Mouse (Mus musculus): Measurements from ENCODE around the gene 6030468B19Rik. TPM values are rescaled to one million over a fixed set of nuclear protein-coding genes. Genes with fewer than 3 reads are reported as not detected.

Gene 6030468B19Rik
- polyA plus RNA-seq, 1 experiment: 16.7 TPM

- TF ChIP-seq POLR2A (IDR thresholded peaks at IDR 0.05; ENCODE audit: borderline replicate concordance, control insufficient read depth, low read depth, low read length): 0 out of 2 replicates have a peak, but pooled peaks have one; percentile 34
- TF ChIP-seq CTCF (IDR thresholded peaks at IDR 0.05; ENCODE audit: control insufficient read depth, insufficient read depth, low read length): peak; percentile 92
- H3K27ac ChIP-seq (ENCODE audit: control insufficient read depth, insufficient read depth, low read depth, low read length, poor library complexity): no peak overlapping the region
- 18% methylated on average over 14 of the region's 14 CpGs for WGBS
- peaks cover 5% of the 10 kb centered on the region for H3K4me1 ChIP-seq (ENCODE audit: control insufficient read depth, insufficient read depth, low read length)
- no peak overlapping the region for H3K4me3 ChIP-seq (replicated peaks; ENCODE audit: control insufficient read depth, low read depth, low read length)
Observed at GRCm38 (mm10) chr11:117790286-117790685, 7.2 kb upstream of the 6030468B19Rik start.

- whole genome bisulfite sequencing: 61% methylated on average over 23 of the region's 23 CpGs
- Histone ChIP-seq H3K4me3 (replicated peaks; ENCODE audit: control insufficient read depth, low read depth, low read length) (no peak overlapping the region), H3K4me1 (ENCODE audit: control insufficient read depth, insufficient read depth, low read length) (peaks cover 5% of the 10 kb centered on the region), H3K27ac (ENCODE audit: control insufficient read depth, insufficient read depth, low read depth, low read length, poor library complexity) (peak overlapping the region; percentile 12; the same call in 1 of the 2 replicates)
- peak; percentile 51; the same call in 1 of the 2 replicates for TF ChIP-seq CTCF (IDR thresholded peaks at IDR 0.05; ENCODE audit: control insufficient read depth, insufficient read depth, low read length)
- TF ChIP-seq POLR2A (IDR thresholded peaks at IDR 0.05; ENCODE audit: borderline replicate concordance, control insufficient read depth, low read depth, low read length): no peak
Observed at GRCm38 (mm10) chr11:117790703-117791440, 6.6 kb upstream of the 6030468B19Rik start.

DNA sequence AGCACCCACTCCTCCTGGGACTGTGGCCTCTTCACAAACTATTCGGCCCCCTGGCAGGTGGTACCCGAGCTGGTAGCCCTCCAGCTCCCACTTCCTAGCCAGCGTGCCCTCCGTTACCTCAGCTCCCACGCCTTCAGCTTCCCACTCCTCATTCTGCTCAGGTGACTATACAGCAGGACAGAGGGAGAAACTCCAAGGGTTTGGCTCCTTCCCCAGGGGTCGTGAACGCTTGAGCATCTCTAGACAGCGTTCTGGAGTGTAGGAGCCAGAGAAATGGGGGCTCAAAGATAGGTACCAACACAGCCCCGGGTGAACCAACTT lies 6.1 kb upstream of the 6030468B19Rik start:
- Histone ChIP-seq H3K4me1 (ENCODE audit: control insufficient read depth, insufficient read depth, low read length) (peaks cover 5% of the 10 kb centered on the region), H3K27ac (ENCODE audit: control insufficient read depth, insufficient read depth, low read depth, low read length, poor library complexity) (peak overlapping the region; percentile 12; the same call in 1 of the 2 replicates), H3K4me3 (replicated peaks; ENCODE audit: control insufficient read depth, low read depth, low read length) (no peak overlapping the region)
- 89% methylated on average over 9 of the region's 9 CpGs for WGBS
- TF ChIP-seq POLR2A (IDR thresholded peaks at IDR 0.05; ENCODE audit: borderline replicate concordance, control insufficient read depth, low read depth, low read length): no peak

GRCm38 (mm10) chr11:117792281-117792888 lies 5.1 kb upstream of the 6030468B19Rik start:
- WGBS: 9% methylated on average over 22 of the region's 22 CpGs
- peak; percentile 44; the same call in 1 of the 2 replicates for TF ChIP-seq POLR2A (IDR thresholded peaks at IDR 0.05; ENCODE audit: borderline replicate concordance, control insufficient read depth, low read depth, low read length)
- TF ChIP-seq CTCF (IDR thresholded peaks at IDR 0.05; ENCODE audit: control insufficient read depth, insufficient read depth, low read length): no peak
- Histone ChIP-seq H3K4me1 (ENCODE audit: control insufficient read depth, insufficient read depth, low read length) (peaks cover 8% of the 10 kb centered on the region), H3K27ac (ENCODE audit: control insufficient read depth, insufficient read depth, low read depth, low read length, poor library complexity) (peak overlapping the region; percentile 78), H3K4me3 (replicated peaks; ENCODE audit: control insufficient read depth, low read depth, low read length) (peak overlapping the region; percentile 28)

GRCm38 (mm10) chr11:117794035-117794551 lies 3.4 kb upstream of the 6030468B19Rik start:
- 70% methylated on average over 4 of the region's 4 CpGs for WGBS
- no peak overlapping the region for H3K27ac ChIP-seq (ENCODE audit: control insufficient read depth, insufficient read depth, low read depth, low read length, poor library complexity)
- H3K4me1 ChIP-seq (ENCODE audit: control insufficient read depth, insufficient read depth, low read length): peaks cover 11% of the 10 kb centered on the region
- H3K4me3 ChIP-seq (replicated peaks; ENCODE audit: control insufficient read depth, low read depth, low read length): no peak overlapping the region
- no peak for TF ChIP-seq POLR2A (IDR thresholded peaks at IDR 0.05; ENCODE audit: borderline replicate concordance, control insufficient read depth, low read depth, low read length)
- TF ChIP-seq CTCF (IDR thresholded peaks at IDR 0.05; ENCODE audit: control insufficient read depth, insufficient read depth, low read length): no peak

GRCm38 (mm10) chr11:117796954-117797353 lies 506 bp upstream of the 6030468B19Rik start:
- peak overlapping the region; percentile 81 for H3K27ac ChIP-seq (ENCODE audit: control insufficient read depth, insufficient read depth, low read depth, low read length, poor library complexity)
- H3K4me3 ChIP-seq (replicated peaks; ENCODE audit: control insufficient read depth, low read depth, low read length): no peak overlapping the region
- no peak for TF ChIP-seq POLR2A (IDR thresholded peaks at IDR 0.05; ENCODE audit: borderline replicate concordance, control insufficient read depth, low read depth, low read length)
- no peak for TF ChIP-seq CTCF (IDR thresholded peaks at IDR 0.05; ENCODE audit: control insufficient read depth, insufficient read depth, low read length)
- 68% methylated on average over 5 of the region's 5 CpGs for WGBS
- H3K4me1 ChIP-seq (ENCODE audit: control insufficient read depth, insufficient read depth, low read length): peaks cover 9% of the 10 kb centered on the region

DNA sequence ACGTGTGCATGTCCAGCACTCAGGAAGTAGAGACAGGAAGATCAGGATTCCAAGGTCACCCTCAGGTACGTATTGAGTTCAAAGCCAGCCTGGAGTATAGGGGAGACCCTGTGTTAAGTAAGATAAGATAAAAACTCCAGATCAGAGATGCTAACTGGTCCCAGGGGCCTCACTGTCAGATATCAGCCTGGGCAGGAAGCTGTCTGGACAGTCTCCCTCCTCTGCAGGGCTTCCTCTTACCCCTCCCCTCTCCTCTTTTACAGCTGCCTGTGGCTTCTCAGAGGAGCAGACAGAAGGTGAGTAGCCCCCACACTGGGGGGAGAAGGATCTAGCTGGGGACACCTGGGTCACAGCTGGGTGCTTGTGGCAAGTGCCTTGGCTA lies 691 bp downstream of the 6030468B19Rik start:
- TF ChIP-seq CTCF (IDR thresholded peaks at IDR 0.05; ENCODE audit: control insufficient read depth, insufficient read depth, low read length) (no peak), POLR2A (IDR thresholded peaks at IDR 0.05; ENCODE audit: borderline replicate concordance, control insufficient read depth, low read depth, low read length) (no peak)
- WGBS: 11% methylated on average over 2 of the region's 2 CpGs
- Histone ChIP-seq H3K4me1 (ENCODE audit: control insufficient read depth, insufficient read depth, low read length) (peaks cover 9% of the 10 kb centered on the region), H3K27ac (ENCODE audit: control insufficient read depth, insufficient read depth, low read depth, low read length, poor library complexity) (peak overlapping the region; percentile 81), H3K4me3 (replicated peaks; ENCODE audit: control insufficient read depth, low read depth, low read length) (peak overlapping the region; percentile 79)

DNA sequence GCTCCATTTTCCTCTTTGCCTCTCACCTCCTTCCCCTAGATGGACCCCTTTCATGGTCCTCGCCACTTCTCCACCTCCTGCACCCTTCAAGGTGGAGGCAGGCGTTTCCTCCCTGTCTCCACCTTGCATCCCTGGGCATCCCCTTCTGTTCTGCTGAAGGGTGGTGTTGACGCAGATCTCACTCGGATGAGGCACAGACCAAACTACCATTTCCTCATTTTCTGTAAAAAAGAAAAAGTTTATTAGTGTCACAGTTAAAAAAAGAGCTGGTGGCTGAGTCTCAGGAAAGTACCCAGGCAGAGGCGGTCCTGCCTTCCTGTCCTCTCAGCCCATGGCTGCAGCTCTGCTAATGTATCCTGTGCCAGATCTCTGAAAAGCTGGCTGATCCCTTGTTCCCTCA lies 1.7 kb downstream of the 6030468B19Rik start:
- Histone ChIP-seq H3K4me3 (replicated peaks; ENCODE audit: control insufficient read depth, low read depth, low read length) (peak overlapping the region; percentile 49), H3K4me1 (ENCODE audit: control insufficient read depth, insufficient read depth, low read length) (peaks cover 9% of the 10 kb centered on the region)
- WGBS: 16% methylated on average over 5 of the region's 5 CpGs

More for the DNA sequence above, 1.7 kb downstream of the 6030468B19Rik start:
- peak overlapping the region; percentile 61 for H3K27ac ChIP-seq (ENCODE audit: control insufficient read depth, insufficient read depth, low read depth, low read length, poor library complexity)
- TF ChIP-seq POLR2A (IDR thresholded peaks at IDR 0.05; ENCODE audit: borderline replicate concordance, control insufficient read depth, low read depth, low read length): no peak
- no peak for TF ChIP-seq CTCF (IDR thresholded peaks at IDR 0.05; ENCODE audit: control insufficient read depth, insufficient read depth, low read length)
